ENCODE assay signal across 7 mouse cellular contexts in the genomic region with DNA sequence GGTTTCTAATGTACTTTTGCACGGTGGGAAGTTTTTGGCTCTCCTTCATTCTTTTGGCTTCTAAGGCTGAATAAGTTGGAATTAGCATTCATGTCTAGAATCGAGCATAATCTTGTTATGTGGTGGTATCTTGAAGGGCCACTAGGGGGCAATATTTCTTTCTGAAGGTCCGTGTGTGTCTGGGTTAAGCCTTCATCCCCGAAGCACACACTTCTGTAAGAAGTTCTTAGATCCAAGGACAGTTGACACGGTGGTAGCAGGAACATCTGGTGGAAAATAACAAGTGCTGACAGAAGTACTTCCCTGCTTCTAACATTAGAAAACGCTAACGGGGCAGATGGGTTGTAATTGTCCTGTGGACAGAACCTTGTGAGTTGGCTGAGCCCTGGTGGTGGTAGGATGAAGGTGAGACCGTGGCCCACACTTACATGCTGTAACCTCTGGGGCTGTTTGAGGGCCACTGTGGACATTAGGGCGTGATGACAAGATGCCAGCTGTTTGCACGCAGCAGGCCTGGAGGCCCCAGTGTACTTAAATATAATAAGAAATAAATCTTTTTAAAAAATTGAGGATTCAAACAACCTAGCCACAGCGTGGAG.
A peak's percentile ranks its signal among the peaks of the same experiment; 100 is the strongest.
DNase-seq lines count a peak whose midpoint lies in the region.

No protein-coding gene starts in this region.

- DNase-seq in kidney, postnatal 14 days: peak; percentile 58
- DNase-seq in kidney, adult 11 months: no peak
- DNase-seq in ES-CJ7 (ENCODE audit: low read depth, low spot score) (peak; percentile 72), ZHBTc4 (ENCODE audit: low read depth, low spot score) (peak; percentile 78)
- peak; percentile 50 for DNase-seq in lung, postnatal 14 days
- DNase-seq in ovary, postnatal 14 days (ENCODE audit: low spot score): no peak
- no peak for DNase-seq in layer of hippocampus, adult 9-10 months (ENCODE audit: low spot score)

Comparison
In these comparisons a context has a peak if more than half of its experiments do, and no peak if none do; other contexts are left out.
1. DNase-seq: peak in kidney, postnatal 14 days (single experiment), ES-CJ7 (single experiment), ZHBTc4 (single experiment) and lung, postnatal 14 days (single experiment); none in kidney, adult 11 months (single experiment), ovary, postnatal 14 days (single experiment) and layer of hippocampus, adult 9-10 months (single experiment).